Mouse (Mus musculus) heart, adult 18-20 months (tissue): ENCODE data around the gene Gm2004. TPM values are rescaled to one million over a fixed set of nuclear protein-coding genes. Genes with fewer than 3 reads are reported as not detected.
"Not testable (repeated sequence)": the region's sequence is repeated elsewhere in the genome, so short reads cannot be mapped to it uniquely, and the experiment has no call there.

Source experiments
- DNase-seq, 2 experiments: peaks; one replicate each; pipeline ENCODE4 v3.0.0; 2021 to 2022; ENCODE audit warnings: mixed read lengths in 1 of 2
- long read RNA-seq, 2 experiments: library from polyadenylated mRNA; stranded (forward); transcript quantifications; one replicate each; pipeline ENCODE4 v2.0.0; 2021
- total RNA-seq, 2 experiments: library from RNA; stranded (reverse); gene quantifications; 2 replicates each; pipeline ENCODE4 v1.2.3; 2021

The Gm2004 gene
- 10 to 100 TPM in 1 of 2 experiments, 1 to 10 TPM in 1; 6.8 to 11.2 TPM for total RNA-seq
- long read RNA-seq, experiment 1, partial matches to known transcripts, result 5 of 13 reads
- long read RNA-seq, experiment 1, other reads (novel, unspliced or antisense), result 8 of 13 reads
- long read RNA-seq, experiment 2, partial matches to known transcripts, result 4 of 8 reads
- long read RNA-seq, experiment 2, other reads (novel, unspliced or antisense), result 4 of 8 reads

DNA sequence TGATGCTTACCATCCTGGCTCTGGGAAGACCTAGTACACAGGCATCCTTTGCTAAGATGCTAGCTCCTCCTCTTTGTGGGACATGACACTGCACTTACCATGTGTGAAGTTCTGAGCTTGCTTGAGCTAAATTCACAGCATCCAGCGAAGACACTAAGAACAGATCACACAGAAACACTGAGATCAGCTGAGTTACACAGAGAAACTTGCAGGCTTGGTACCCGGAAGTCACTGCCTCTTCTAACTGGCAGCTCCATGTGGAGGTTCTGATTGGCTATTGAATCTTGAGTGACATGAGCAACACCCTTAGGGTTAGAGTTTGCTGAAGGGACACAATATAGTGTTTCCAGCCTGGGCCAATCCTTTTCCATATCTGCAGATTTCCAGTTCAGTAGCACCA is at the start of gene Gm2004:
Gene Gm2004, minus strand, starts transcription at position 101 of the 400 bp plus-strand sequence.
- not testable (repeated sequence) for DNase-seq

Other genes starting within 250 kb of the Gm2004 start
- 10 to 100 TPM; 10.6 to 12.5 TPM for gene Zfp966, start 218.7 kb downstream of the Gm2004 start, total RNA-seq
- 10 to 100 TPM; 17.7 to 19.7 TPM for gene Gm2026, start 184.5 kb downstream of the Gm2004 start, total RNA-seq
- gene 2210418O10Rik, start 76.7 kb upstream of the Gm2004 start, total RNA-seq, result 1 to 10 TPM; 1.5 to 2.5 TPM
- gene Gm11009, start 169.7 kb upstream of the Gm2004 start, total RNA-seq, result not detected